Mouse (Mus musculus) intestine, embryonic 14.5 days (tissue): ENCODE measurements around the gene Bicdl1. TPM values are rescaled to one million over a fixed set of nuclear protein-coding genes. Genes with fewer than 3 reads are reported as not detected.
A peak's percentile ranks its signal among the peaks of the same experiment; 100 is the strongest.

Experiments used
- ATAC-seq: fragments of 200-750 bp; cut with Nextera tagmentation; replicated peaks from 2 replicates; pipeline ENCODE4 v1.8.0; 2017; ENCODE audit warnings: low read depth, moderate number of reproducible peaks, moderate TSS enrichment, moderate library complexity; ENCODE audit not compliant: low FRiP score, low TSS enrichment
- DNase-seq: peaks from one replicate; pipeline ENCODE4 v3.0.0-alpha.2; 2018; ENCODE audit warnings: low spot score
- H3K27ac ChIP-seq: fragments of 300-500 bp; sonication (generic); 2 replicates; pipeline ENCODE4 v1.5.1; 2014; ENCODE audit warnings: low read depth, mild to moderate bottlenecking, control low read depth
- H3K27me3 ChIP-seq: fragments of 300-500 bp; sonication (generic); replicated peaks from 2 replicates; pipeline ENCODE4 v1.6.1; 2014; ENCODE audit warnings: low read length, control low read depth; ENCODE audit not compliant: control insufficient read depth, insufficient read depth
- H3K36me3 ChIP-seq: fragments of 300-500 bp; sonication (generic); 2 replicates; pipeline ENCODE4 v1.6.1; 2014; ENCODE audit warnings: low read length, control low read depth; ENCODE audit not compliant: control insufficient read depth, insufficient read depth
- H3K4me1 ChIP-seq: fragments of 300-500 bp; sonication (generic); replicated peaks from 2 replicates; pipeline ENCODE4 v1.6.1; 2014; ENCODE audit warnings: low read length, control low read depth, mixed read lengths; ENCODE audit not compliant: control insufficient read depth, insufficient read depth
- H3K4me2 ChIP-seq: fragments of 300-500 bp; sonication (generic); 2 replicates; pipeline ENCODE4 v1.6.1; 2014; ENCODE audit warnings: low read length
- H3K4me3 ChIP-seq: fragments of 300-500 bp; sonication (generic); 2 replicates; pipeline ENCODE4 v1.5.1; 2014; ENCODE audit warnings: low read depth, low read length, control low read depth, mixed read lengths
- H3K9ac ChIP-seq: fragments of 300-500 bp; sonication (generic); 2 replicates; pipeline ENCODE4 v1.6.1; 2014; ENCODE audit warnings: mild to moderate bottlenecking, low read length
- H3K9me3 ChIP-seq: fragments of 300-500 bp; sonication (generic); 2 replicates; pipeline ENCODE4 v1.6.1; 2016; ENCODE audit warnings: low read length, control low read depth; ENCODE audit not compliant: control insufficient read depth
- WGBS: fragments of 180-500 bp; shearing (Covaris S2); extraction: QIAGEN DNeasy Blood & Tissue Kit; methylation state at CpG from one replicate; pipeline ENCODE4 v1.1.7; 2014; 5-methylcytosine and 5-hydroxymethylcytosine counted together
- polyA plus RNA-seq: library from polyadenylated mRNA; unstranded; fragments of >200 nt; fragmentation: Nextera tagmentation; extraction: Ambion mirVana; gene quantifications from 2 replicates; pipeline ENCODE4 v1.2.1, GENCODE M21; 2014

Bicdl1 gene
- polyA plus RNA-seq, 1 experiment from 2014 or later = 13.6 TPM

GRCm38 (mm10) chr5:115657234-115657633 is 74.2 kb downstream of the Bicdl1 start:
- Histone ChIP-seq H3K9me3 (no peaks in the 10 kb centered on the region), H3K4me3 (no peak overlapping the region), H3K4me1 (peaks cover 2% of the 10 kb centered on the region; the same call in 1 of the 2 replicates), H3K27ac (no peak overlapping the region), H3K9ac (no peak overlapping the region), H3K27me3 (no peaks in the 10 kb centered on the region), H3K4me2 (no peak overlapping the region), H3K36me3 (no peaks in the 10 kb centered on the region)
- WGBS = 68% methylated on average over 1 of the region's 1 CpGs
- ATAC-seq = no peak
- no peak for DNase-seq

GRCm38 (mm10) chr5:115656677-115657076 is 74.7 kb downstream of the Bicdl1 start:
- Histone ChIP-seq H3K36me3 (no peaks in the 10 kb centered on the region), H3K27ac (no peak overlapping the region), H3K4me1 (peaks cover 6% of the 10 kb centered on the region; the same call in 1 of the 2 replicates), H3K27me3 (no peaks in the 10 kb centered on the region), H3K4me2 (no peak overlapping the region), H3K9ac (no peak overlapping the region), H3K4me3 (no peak overlapping the region), H3K9me3 (no peaks in the 10 kb centered on the region)
- ATAC-seq (no peak), DNase-seq (no peak)
- 76% methylated on average over 6 of the region's 6 CpGs for WGBS

GRCm38 (mm10) chr5:115653776-115654175 is 77.6 kb downstream of the Bicdl1 start:
- Histone ChIP-seq H3K27me3 (no peaks in the 10 kb centered on the region), H3K4me3 (no peak overlapping the region), H3K4me2 (no peak overlapping the region), H3K27ac (no peak overlapping the region), H3K36me3 (no peaks in the 10 kb centered on the region), H3K9me3 (no peaks in the 10 kb centered on the region), H3K4me1 (peaks cover 6% of the 10 kb centered on the region; the same call in 1 of the 2 replicates), H3K9ac (no peak overlapping the region)
- ATAC-seq (no peak), DNase-seq (no peak)
- 87% methylated on average over 12 of the region's 12 CpGs for WGBS

DNA sequence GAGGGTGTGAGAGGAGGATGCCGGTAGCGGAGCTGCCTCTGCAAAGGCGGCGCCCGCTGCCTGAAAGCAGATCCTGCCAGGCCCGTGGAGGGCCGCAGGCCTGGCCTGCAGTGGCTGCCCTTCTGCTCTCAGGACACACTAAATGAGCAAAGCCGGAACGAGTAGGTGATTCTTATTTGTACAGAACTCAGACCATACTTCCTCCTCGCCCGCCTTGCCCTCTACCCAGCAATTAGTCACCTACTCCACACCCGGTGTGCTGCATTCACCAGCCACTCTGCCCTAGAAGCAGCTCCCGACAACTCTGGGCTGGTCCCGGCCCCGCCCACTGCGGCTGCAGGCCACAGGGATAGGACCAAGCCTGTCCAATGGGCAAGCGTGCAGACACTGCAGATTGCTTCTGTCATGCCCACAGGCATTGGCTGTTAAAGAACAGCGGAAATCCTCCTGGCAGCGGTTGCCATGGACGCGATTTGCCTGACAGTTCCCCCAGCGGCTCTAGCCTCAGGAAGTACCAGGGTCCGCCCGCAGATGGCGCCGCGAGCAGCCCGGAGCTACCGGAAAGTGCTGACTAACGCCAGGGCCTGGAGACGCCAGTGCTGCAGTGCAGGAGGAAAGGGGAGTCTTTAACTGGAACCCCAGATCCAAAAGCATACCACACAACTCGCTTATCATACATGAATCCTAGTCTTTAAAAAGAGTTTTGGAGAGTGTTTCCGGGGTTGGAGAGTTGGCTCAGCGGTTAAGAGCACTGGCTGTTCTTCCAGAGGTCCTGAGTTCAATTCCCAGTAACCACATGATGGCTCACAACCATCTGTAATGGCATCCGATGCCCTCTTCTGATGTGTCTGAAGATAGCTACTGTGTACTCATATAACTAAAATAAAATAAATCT is 78.5 kb downstream of the Bicdl1 start:
- H3K4me1 ChIP-seq = peaks cover 6% of the 10 kb centered on the region; the same call in 1 of the 2 replicates
- peak overlapping the region; percentile 64 for H3K4me2 ChIP-seq
- H3K36me3 ChIP-seq = peaks cover 3% of the 10 kb centered on the region
- 3% methylated on average over 35 of the region's 35 CpGs for WGBS
- peak; percentile 100 for DNase-seq
- H3K9me3 ChIP-seq = no peaks in the 10 kb centered on the region
- H3K27me3 ChIP-seq = no peaks in the 10 kb centered on the region
- ATAC-seq = peak; percentile 99
- peak overlapping the region; percentile 42 for H3K4me3 ChIP-seq
- peak overlapping the region; percentile 44; the same call in 1 of the 2 replicates for H3K27ac ChIP-seq
- peak overlapping the region; percentile 53 for H3K9ac ChIP-seq

DNA sequence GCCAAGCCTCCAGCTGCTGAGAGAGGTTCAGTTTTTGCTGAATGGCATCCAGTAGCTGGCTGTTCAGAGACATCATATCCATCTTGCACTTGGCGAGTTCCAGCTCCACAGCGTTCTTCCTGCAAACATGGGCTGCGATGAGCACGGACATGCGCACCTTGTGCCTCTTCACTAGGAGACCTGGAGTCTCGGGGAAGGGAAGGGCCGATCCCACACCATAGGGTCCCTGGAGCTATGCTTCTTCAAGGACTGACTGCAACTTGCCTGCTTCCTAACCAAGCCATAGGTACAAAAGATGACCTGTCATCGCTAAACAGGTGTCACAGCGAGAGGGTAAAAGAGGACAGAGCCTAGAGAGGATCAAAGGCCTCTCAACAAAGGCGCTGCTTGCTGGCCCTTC is 79.6 kb downstream of the Bicdl1 start:
- Histone ChIP-seq H3K4me2 (no peak overlapping the region; the same call in 1 of the 2 replicates), H3K9me3 (no peaks in the 10 kb centered on the region), H3K9ac (peak overlapping the region; percentile 53; the same call in 1 of the 2 replicates), H3K36me3 (peaks cover 12% of the 10 kb centered on the region), H3K27me3 (no peaks in the 10 kb centered on the region), H3K27ac (no peak overlapping the region), H3K4me1 (peaks cover 6% of the 10 kb centered on the region; the same call in 1 of the 2 replicates), H3K4me3 (no peak overlapping the region)
- ATAC-seq = no peak
- 89% methylated on average over 10 of the region's 10 CpGs for WGBS
- no peak for DNase-seq

DNA sequence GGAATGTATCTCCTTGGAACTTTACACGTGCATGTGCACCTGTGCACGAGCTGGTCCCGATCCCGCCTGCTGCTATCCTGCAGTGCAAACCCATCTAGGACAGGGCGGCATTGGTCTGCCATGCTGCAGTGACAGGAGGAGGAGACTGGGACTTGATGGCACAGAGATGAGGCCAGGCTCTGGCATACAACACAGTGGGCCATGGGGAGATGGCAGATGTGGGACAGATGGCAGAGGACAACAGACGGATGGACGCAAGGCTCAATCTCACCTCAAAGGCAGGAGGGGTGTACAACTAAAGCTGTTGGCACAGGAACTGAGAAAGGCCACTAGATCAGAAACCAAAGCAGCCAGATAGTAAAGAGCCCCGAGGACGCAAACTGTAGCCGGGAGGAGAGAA is 80.5 kb downstream of the Bicdl1 start:
- Histone ChIP-seq H3K27me3 (no peaks in the 10 kb centered on the region), H3K9ac (no peak overlapping the region), H3K4me2 (no peak overlapping the region), H3K4me1 (peaks cover 6% of the 10 kb centered on the region; the same call in 1 of the 2 replicates), H3K4me3 (no peak overlapping the region), H3K27ac (no peak overlapping the region), H3K36me3 (peaks cover 22% of the 10 kb centered on the region), H3K9me3 (no peaks in the 10 kb centered on the region)
- DNase-seq (no peak), ATAC-seq (no peak)
- WGBS = 92% methylated on average over 10 of the region's 10 CpGs

DNA sequence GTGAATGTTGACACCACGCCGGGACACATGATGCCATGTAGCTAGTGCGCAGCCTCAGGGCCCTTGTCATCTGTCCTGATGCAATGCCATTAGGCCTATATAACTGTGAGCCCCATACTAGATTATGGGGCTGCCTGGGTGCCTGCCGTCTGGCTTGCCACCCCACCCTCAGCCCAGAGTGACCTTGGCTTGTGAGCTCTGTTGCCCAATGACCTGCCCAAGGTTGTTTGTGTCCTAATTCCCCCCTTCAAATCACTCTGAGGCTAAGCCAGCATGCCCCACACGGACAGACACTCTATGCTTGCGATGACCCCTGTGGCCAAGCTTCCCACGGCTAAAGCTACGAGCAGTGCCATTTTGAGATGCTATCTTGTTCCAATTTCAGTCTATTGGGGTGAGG is 81.7 kb downstream of the Bicdl1 start:
- WGBS = 84% methylated on average over 8 of the region's 8 CpGs
- Histone ChIP-seq H3K36me3 (peaks cover 34% of the 10 kb centered on the region), H3K4me2 (no peak overlapping the region), H3K27me3 (no peaks in the 10 kb centered on the region), H3K27ac (no peak overlapping the region), H3K4me3 (no peak overlapping the region), H3K4me1 (peaks cover 6% of the 10 kb centered on the region; the same call in 1 of the 2 replicates), H3K9me3 (no peaks in the 10 kb centered on the region), H3K9ac (no peak overlapping the region)
- ATAC-seq = no peak
- no peak for DNase-seq

GRCm38 (mm10) chr5:115648876-115649275 is 82.5 kb downstream of the Bicdl1 start:
- ATAC-seq (no peak), DNase-seq (no peak)
- H3K4me1 ChIP-seq = peaks cover 6% of the 10 kb centered on the region; the same call in 1 of the 2 replicates
- H3K9ac ChIP-seq = no peak overlapping the region
- H3K9me3 ChIP-seq = no peaks in the 10 kb centered on the region
- H3K36me3 ChIP-seq = peaks cover 42% of the 10 kb centered on the region
- no peak overlapping the region for H3K4me3 ChIP-seq
- no peaks in the 10 kb centered on the region for H3K27me3 ChIP-seq
- no peak overlapping the region for H3K27ac ChIP-seq
- WGBS = 76% methylated on average over 3 of the region's 3 CpGs
- H3K4me2 ChIP-seq = no peak overlapping the region
